Mouse (Mus musculus) layer of hippocampus, postnatal 14 days (tissue): ENCODE results near the gene Vmn1r30. TPM values are rescaled to one million over a fixed set of nuclear protein-coding genes. Genes with fewer than 3 reads are reported as not detected.

Experiments used
- DNase-seq, 2 experiments: peaks; one replicate each; pipeline ENCODE4 v3.0.0; 2021 to 2022; ENCODE audit warnings: low spot score in 2 of 2, mixed read lengths in 1 of 2
- long read RNA-seq, 2 experiments: library from polyadenylated mRNA; stranded (forward); transcript quantifications; one replicate each; pipeline ENCODE4 v2.0.0; 2021
- total RNA-seq, 2 experiments: library from RNA; stranded (reverse); gene quantifications; 2 replicates each; pipeline ENCODE4 v1.2.3; 2021

Vmn1r30 gene
- total RNA-seq = not detected
- long read RNA-seq, experiment 1 = 0 reads
- long read RNA-seq, experiment 2 = 0 reads

DNA sequence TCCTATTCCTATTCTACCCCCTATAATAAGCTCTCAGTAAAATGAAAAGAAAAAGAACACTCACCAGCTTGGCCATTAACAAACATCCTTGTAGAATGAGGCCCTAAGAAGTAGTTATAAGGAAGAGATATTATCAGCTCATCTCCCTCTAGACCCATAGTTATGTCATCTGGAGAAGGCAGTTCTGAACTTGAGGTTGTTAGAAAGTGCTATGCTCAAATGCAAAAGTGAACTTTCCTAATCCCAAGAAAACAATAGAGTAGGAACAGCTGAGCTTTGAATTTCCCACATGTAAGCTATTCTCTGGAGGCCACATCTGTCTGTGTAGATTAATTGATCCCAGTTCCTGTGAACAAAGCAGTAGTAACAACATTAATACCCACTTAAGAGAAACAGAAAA lies at the start of gene Vmn1r30:
TSS of gene Vmn1r30 (minus strand) at position 101 of the 400 bp plus-strand sequence.
- DNase-seq = no peak

DNA sequence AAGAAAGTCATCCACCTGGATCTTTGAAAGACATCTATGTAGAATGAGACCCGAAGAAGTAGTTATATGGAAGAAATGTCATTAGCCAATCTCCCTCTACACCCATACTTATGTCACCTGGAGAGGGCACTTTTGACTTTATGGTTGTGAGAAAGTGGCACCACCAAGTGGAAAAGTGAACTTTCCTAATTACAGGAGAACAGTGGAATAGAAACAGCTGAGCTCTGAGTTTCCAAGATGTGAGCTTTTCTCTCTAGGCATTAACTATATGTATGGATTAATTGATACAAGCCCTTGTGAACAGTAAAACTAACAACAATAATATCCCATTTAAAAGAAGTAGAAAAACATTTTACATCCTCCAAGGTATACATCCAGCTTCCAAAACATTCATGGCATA lies 32.0 kb upstream of the Vmn1r30 start, which contains the start of gene Vmn1r31:
TSS of gene Vmn1r31 (minus strand) at position 101 of the 400 bp plus-strand sequence.
- no peak for DNase-seq

Other genes with a start within 250 kb of the Vmn1r30 start
- gene Vmn1r27, start 224.6 kb downstream of the Vmn1r30 start, total RNA-seq = not detected
- not detected for gene Vmn1r28, start 181.3 kb downstream of the Vmn1r30 start, total RNA-seq
- not detected for gene Vmn1r29, start 141.8 kb downstream of the Vmn1r30 start, total RNA-seq
- gene Vmn1r31, start 31.9 kb upstream of the Vmn1r30 start, total RNA-seq = not detected
- 10 to 100 TPM; 23.5 to 24.8 TPM for gene Abcg2, start 141.1 kb upstream of the Vmn1r30 start, total RNA-seq